8 mouse cellular contexts compared by ENCODE assay signal in the genomic region with DNA sequence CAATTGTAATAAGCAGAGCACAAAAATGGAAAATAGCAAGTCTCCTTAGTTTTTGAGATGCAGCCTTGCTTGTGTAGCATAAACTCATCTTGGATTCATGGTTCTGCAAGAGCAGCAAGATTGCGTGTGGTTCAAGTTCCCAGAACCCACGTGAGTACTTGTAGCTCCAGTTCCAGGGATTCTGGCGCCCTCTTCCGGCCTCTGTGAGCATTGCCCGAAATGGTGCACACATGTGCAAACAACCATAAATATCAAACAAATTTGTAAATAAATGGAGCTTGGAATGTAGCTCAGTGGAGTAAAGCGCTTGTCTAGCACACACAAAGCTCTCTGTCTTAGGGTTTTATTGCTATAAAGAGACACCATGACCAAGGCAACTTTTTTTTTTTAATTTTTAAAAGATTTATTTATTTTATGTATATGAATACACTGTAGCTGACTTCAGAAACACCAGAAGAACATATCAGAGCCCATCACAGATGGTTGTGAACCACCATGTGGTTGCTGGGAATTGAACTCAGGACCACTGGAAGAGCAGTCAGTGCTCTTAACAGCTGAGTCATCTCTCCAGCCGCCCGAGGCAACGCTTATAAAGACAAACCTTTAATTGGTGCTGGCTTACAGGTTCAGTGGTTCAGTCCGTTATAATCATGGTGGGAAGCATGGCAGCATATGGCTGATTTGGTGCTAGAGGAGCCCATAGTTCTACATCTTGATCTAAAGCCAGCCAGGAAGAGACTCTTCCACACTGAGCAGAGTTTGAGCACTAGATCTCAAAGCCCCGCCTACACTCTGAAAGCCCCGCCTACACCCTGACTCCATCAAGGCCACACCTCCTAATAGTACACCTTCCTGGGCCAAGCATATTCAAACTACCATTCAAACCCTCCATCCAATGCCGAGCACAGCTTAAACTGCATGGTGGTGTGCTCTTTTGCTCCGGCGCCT. TPM values are rescaled to one million over a fixed set of nuclear protein-coding genes. Genes with fewer than 3 reads are reported as not detected.
DNase-seq lines count a peak whose midpoint lies in the region; ATAC-seq and TF ChIP-seq lines count a peak whose summit lies in the region.

No protein-coding gene starts in this region.

- H3K27me3 ChIP-seq in kidney, embryonic 14.5 days (ENCODE audit: control insufficient read depth, insufficient read depth, low read length), result no peaks in the 10 kb centered on the region
- no peaks in the 10 kb centered on the region for H3K27me3 ChIP-seq in intestine, postnatal 0 days (replicated peaks; ENCODE audit: control insufficient read depth, insufficient read depth, low read length)
- no peaks in the 10 kb centered on the region for H3K27me3 ChIP-seq in thymus, adult 2 months (ENCODE audit: control insufficient read depth, insufficient read depth, low read length)

- H3K9ac ChIP-seq in kidney, embryonic 14.5 days (ENCODE audit: low read depth, low read length), result no peak overlapping the region
- no peak overlapping the region for H3K9ac ChIP-seq in intestine, postnatal 0 days (ENCODE audit: low read depth, low read length)

- peak; percentile 95 for TF ChIP-seq CTCF in intestine, postnatal 0 days (IDR thresholded peaks at IDR 0.05; ENCODE audit: low read depth)
- TF ChIP-seq CTCF in thymus, adult 2 months (IDR thresholded peaks at IDR 0.05; ENCODE audit: borderline replicate concordance, control insufficient read depth, extremely low read depth, insufficient read depth, low read length, poor library complexity), result peak; percentile 78; the same call in 1 of the 2 replicates

- ATAC-seq in kidney, embryonic 14.5 days (ENCODE audit: low FRiP score, low TSS enrichment), result no peak
- ATAC-seq in intestine, postnatal 0 days, result 0 out of 2 replicates have a peak, but pooled peaks have one; percentile 16

- no peaks in the 10 kb centered on the region for H3K36me3 ChIP-seq in kidney, embryonic 14.5 days (ENCODE audit: control insufficient read depth, insufficient read depth, low read length)
- no peaks in the 10 kb centered on the region; the same call in 1 of the 2 replicates for H3K36me3 ChIP-seq in intestine, postnatal 0 days (ENCODE audit: control insufficient read depth, insufficient read depth)
- H3K36me3 ChIP-seq in thymus, adult 2 months (ENCODE audit: control insufficient read depth, insufficient read depth, low read length), result no peaks in the 10 kb centered on the region

- H3K4me2 ChIP-seq in kidney, embryonic 14.5 days (replicated peaks; ENCODE audit: low read depth, low read length), result no peak overlapping the region
- 0 out of 2 replicates have a peak overlapping the region, but pooled peaks have one; percentile 13 for H3K4me2 ChIP-seq in intestine, postnatal 0 days (replicated peaks; ENCODE audit: low read depth)

- 29% methylated on average over 15 of the region's 15 CpGs for WGBS in kidney, embryonic 14.5 days
- 32% methylated on average over 15 of the region's 15 CpGs for WGBS in intestine, postnatal 0 days
- WGBS in thymus, adult 2 months, result 28% methylated on average over 15 of the region's 15 CpGs

- no peak for TF ChIP-seq POLR2A in thymus, adult 2 months (IDR thresholded peaks at IDR 0.05; ENCODE audit: control insufficient read depth, extremely low read depth, insufficient read depth, low read length, poor library complexity)

- peaks cover 9% of the 10 kb centered on the region; the same call in 1 of the 2 replicates for H3K4me1 ChIP-seq in kidney, embryonic 14.5 days (ENCODE audit: control insufficient read depth, insufficient read depth, low read length)
- H3K4me1 ChIP-seq in intestine, postnatal 0 days (replicated peaks; ENCODE audit: control insufficient read depth, insufficient read depth, low read length), result no peaks in the 10 kb centered on the region
- peaks cover 25% of the 10 kb centered on the region for H3K4me1 ChIP-seq in thymus, adult 2 months (replicated peaks; ENCODE audit: control insufficient read depth, insufficient read depth, low read length)

- H3K9me3 ChIP-seq in kidney, embryonic 14.5 days (ENCODE audit: control insufficient read depth, low read length), result no peaks in the 10 kb centered on the region
- H3K9me3 ChIP-seq in intestine, postnatal 0 days (ENCODE audit: control insufficient read depth), result no peaks in the 10 kb centered on the region

- peak; percentile 90 for DNase-seq in kidney, adult 18-20 months
- DNase-seq in c-Kit-negative CD71-positive TER-119-positive erythroid progenitor cells, embryonic 14.5 days (ENCODE audit: low read depth, low spot score), result peak; percentile 88
- DNase-seq in forelimb bud, embryonic 11.5 days (ENCODE audit: low read depth, low spot score), result peak; percentile 87
- DNase-seq in liver, result peak; percentile 94
- peak; percentile 59 for DNase-seq in ovary, adult 18-20 months (ENCODE audit: low spot score)
- DNase-seq in thymus, adult 2 months, result peak; percentile 86

- H3K4me3 ChIP-seq in kidney, embryonic 14.5 days (ENCODE audit: low read length), result no peak overlapping the region
- no peak overlapping the region for H3K4me3 ChIP-seq in intestine, postnatal 0 days (ENCODE audit: low read depth, low read length)
- no peak overlapping the region for H3K4me3 ChIP-seq in thymus, adult 2 months (ENCODE audit: control insufficient read depth, insufficient read depth, low read length)

- H3K27ac ChIP-seq in kidney, embryonic 14.5 days (ENCODE audit: low read depth, low read length), result no peak overlapping the region
- no peak overlapping the region for H3K27ac ChIP-seq in intestine, postnatal 0 days (ENCODE audit: low read depth, low read length)
- H3K27ac ChIP-seq in thymus, adult 2 months (ENCODE audit: control insufficient read depth, insufficient read depth, low read length), result no peak overlapping the region

RNA-seq across cellular contexts. Expression of a gene that starts 2.7 kb away (rescaled TPM):
- polyA plus RNA-seq in kidney, embryonic 14.5 days (2014; fragmentation: Nextera tagmentation; extraction: Ambion mirVana), result 6.3 and 8.6 TPM in 2 replicates
- 17.0 and 17.8 TPM in 2 replicates for polyA plus RNA-seq in intestine, postnatal 0 days (2015; fragmentation: Nextera tagmentation; extraction: Ambion mirVana)
- polyA plus RNA-seq in thymus, adult 2 months (2012; rRNA removed), result 98.2 and 101 TPM in 2 replicates

RNA-seq across cellular contexts. Expression of a gene that starts 28.0 kb away (rescaled TPM):
- 23.5 and 32.8 TPM in 2 replicates for polyA plus RNA-seq in kidney, embryonic 14.5 days (2014; fragmentation: Nextera tagmentation; extraction: Ambion mirVana)
- 17.7 and 21.3 TPM in 2 replicates for polyA plus RNA-seq in intestine, postnatal 0 days (2015; fragmentation: Nextera tagmentation; extraction: Ambion mirVana)
- polyA plus RNA-seq in thymus, adult 2 months (2012; rRNA removed), result 77.1 and 83.7 TPM in 2 replicates

RNA-seq across cellular contexts. Expression of a gene that starts 32.5 kb away (rescaled TPM):
- not detected in 2 replicates for polyA plus RNA-seq in kidney, embryonic 14.5 days (2014; fragmentation: Nextera tagmentation; extraction: Ambion mirVana)
- polyA plus RNA-seq in intestine, postnatal 0 days (2015; fragmentation: Nextera tagmentation; extraction: Ambion mirVana), result not detected in 2 replicates
- polyA plus RNA-seq in thymus, adult 2 months (2012; rRNA removed), result 0.06 and 0.20 TPM in 2 replicates

RNA-seq across cellular contexts. Expression of a gene that starts 39.2 kb away (rescaled TPM):
- polyA plus RNA-seq in kidney, embryonic 14.5 days (2014; fragmentation: Nextera tagmentation; extraction: Ambion mirVana), result 77.3 and 89.5 TPM in 2 replicates
- 35.0 and 36.3 TPM in 2 replicates for polyA plus RNA-seq in intestine, postnatal 0 days (2015; fragmentation: Nextera tagmentation; extraction: Ambion mirVana)
- 28.8 and 29.4 TPM in 2 replicates for polyA plus RNA-seq in thymus, adult 2 months (2012; rRNA removed)

RNA-seq across cellular contexts. Expression of a gene that starts 39.2 kb away (rescaled TPM):
- 839 and 1,033 TPM in 2 replicates for polyA plus RNA-seq in kidney, embryonic 14.5 days (2014; fragmentation: Nextera tagmentation; extraction: Ambion mirVana)
- polyA plus RNA-seq in intestine, postnatal 0 days (2015; fragmentation: Nextera tagmentation; extraction: Ambion mirVana), result 964 and 990 TPM in 2 replicates
- 2,283 and 2,588 TPM in 2 replicates for polyA plus RNA-seq in thymus, adult 2 months (2012; rRNA removed)
